Mouse (Mus musculus) E14TG2a.4 (cell line): Measurements from ENCODE around the gene Nrp1.

Experiments
- CTCF ChIP-seq: conservative IDR thresholded peaks from 2 replicates; pipeline ENCODE4 v1.5.1; 2014; ENCODE audit warnings: low read length
- POU5F1 ChIP-seq: IDR thresholded peaks from 2 replicates; pipeline ENCODE4 v1.6.1; 2014; ENCODE audit warnings: low read length, borderline replicate concordance

DNA sequence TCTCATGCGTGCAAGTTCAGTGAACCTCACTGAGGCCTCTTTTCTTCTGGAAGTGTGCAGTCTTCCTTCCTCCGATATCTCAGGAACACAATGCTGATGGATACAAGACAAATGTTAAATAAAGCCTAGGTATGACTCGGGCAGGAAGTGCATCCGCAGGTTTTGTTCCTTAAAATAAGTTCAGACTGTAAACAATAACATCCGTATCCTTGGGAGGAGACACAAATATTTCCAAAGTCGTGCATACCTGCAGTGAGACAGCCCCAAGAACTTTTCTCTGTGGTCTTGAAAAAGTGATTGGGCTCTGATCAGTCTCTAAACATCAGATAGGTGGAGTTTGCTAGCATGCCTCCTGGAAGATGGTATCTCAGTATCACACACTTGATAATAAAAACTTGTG, 15.0 kb downstream of the Nrp1 start:
- TF ChIP-seq CTCF (no peak), POU5F1 (no peak)
